Mouse (Mus musculus) macrophage (primary cell): Measurements from ENCODE around the gene Rxylt1. TPM values are rescaled to one million over a fixed set of nuclear protein-coding genes. Genes with fewer than 3 reads are reported as not detected.
A peak's percentile ranks its signal among the peaks of the same experiment; 100 is the strongest.

Experiments
- H3K27ac ChIP-seq: fragments of 350-480 bp; formaldehyde crosslinking; 2 replicates; pipeline ENCODE4 v1.9.0; 2021
- H3K36me3 ChIP-seq: fragments of 350-480 bp; formaldehyde crosslinking; 2 replicates; pipeline ENCODE4 v1.9.0; 2021; ENCODE audit errors: inconsistent target
- H3K4me3 ChIP-seq: fragments of 350-480 bp; formaldehyde crosslinking; 2 replicates; pipeline ENCODE4 v1.9.0; 2021; ENCODE audit errors: inconsistent target
- H3K79me2 ChIP-seq: fragments of 350-480 bp; formaldehyde crosslinking; 2 replicates; pipeline ENCODE4 v1.9.0; 2021; ENCODE audit errors: inconsistent target
- WGBS: methylation state at CpG from one replicate; pipeline ENCODE4 v1.1.7; 2026; ENCODE audit warnings: inconsistent platforms; ENCODE audit not compliant: missing documents; 5-methylcytosine and 5-hydroxymethylcytosine counted together
- polyA plus RNA-seq: library from polyadenylated mRNA; stranded (reverse); fragments of 250-400 nt; gene quantifications from 3 replicates; pipeline ENCODE4 v1.2.4, GENCODE M21; 2018; ENCODE audit warnings: inconsistent platforms
- total RNA-seq, 78 experiments: library from RNA; depleted of rRNA; stranded (reverse); fragments of 250-400 nt; gene quantifications; 1 replicate in 9 of 78; 2 replicates in 24 of 78; 3 replicates in 43 of 78; 4 replicates in 2 of 78; pipeline ENCODE4 v1.2.4; 2018; ENCODE audit warnings: inconsistent platforms in 56 of 78

Rxylt1 gene
- 10 to 100 TPM in 22 of 26 experiments, 1 to 10 TPM in 4; 6.4 to 36.4 (median 22.9) TPM for total RNA-seq (2018; cell fraction: chromatin; rRNA removed)
- total RNA-seq (2018; cell fraction: cytosol; rRNA removed), result 10 to 100 TPM; 18.4 to 28.1 (median 23.4) TPM
- 10 to 100 TPM in 25 of 26 experiments, 1 to 10 TPM in 1; 6.3 to 34.4 (median 20.2) TPM for total RNA-seq (2018; cell fraction: nucleus; rRNA removed)
- 18.8 to 34.8 TPM (median 30.1 TPM) in 3 replicates for polyA plus RNA-seq

GRCm38 (mm10) chr10:122096980-122097844 lies at the start of gene Rxylt1:
TSS of gene Rxylt1 (minus strand) at chr10:122097371.
- WGBS, result 7% methylated on average over 36 of the region's 48 CpGs
- peak within 1 kb of the TSS; percentile 56 for H3K4me3 ChIP-seq
- no peaks in the 10 kb centered on the region; the same call in 1 of the 2 replicates for H3K79me2 ChIP-seq
- no peaks in the 10 kb centered on the region for H3K36me3 ChIP-seq
- no peak within 1 kb of the TSS for H3K27ac ChIP-seq

- Histone ChIP-seq H3K4me3 (no peak overlapping the region), H3K27ac (no peak overlapping the region), H3K79me2 (no peaks in the 10 kb centered on the region), H3K36me3 (no peaks in the 10 kb centered on the region)
- 93% methylated on average over 17 of the region's 21 CpGs for WGBS
Observed at GRCm38 (mm10) chr10:122121290-122121970, 24.3 kb upstream of the Rxylt1 start.

GRCm38 (mm10) chr10:122120500-122121289 lies 23.5 kb upstream of the Rxylt1 start:
- no peak overlapping the region for H3K27ac ChIP-seq
- H3K4me3 ChIP-seq, result no peak overlapping the region
- H3K36me3 ChIP-seq, result no peaks in the 10 kb centered on the region
- 91% methylated on average over 16 of the region's 16 CpGs for WGBS
- no peaks in the 10 kb centered on the region for H3K79me2 ChIP-seq

GRCm38 (mm10) chr10:122119451-122119850 lies 22.3 kb upstream of the Rxylt1 start:
- Histone ChIP-seq H3K36me3 (no peaks in the 10 kb centered on the region), H3K27ac (no peak overlapping the region), H3K4me3 (no peak overlapping the region), H3K79me2 (no peaks in the 10 kb centered on the region)
- WGBS, result 11% methylated on average over 6 of the region's 6 CpGs

- WGBS, result 17% methylated on average over 10 of the region's 11 CpGs
- H3K27ac ChIP-seq, result no peak overlapping the region
- no peaks in the 10 kb centered on the region for H3K79me2 ChIP-seq
- no peak overlapping the region for H3K4me3 ChIP-seq
- H3K36me3 ChIP-seq, result no peaks in the 10 kb centered on the region
Observed at GRCm38 (mm10) chr10:122116636-122117035, 19.5 kb upstream of the Rxylt1 start.

- WGBS, result 95% methylated on average over 3 of the region's 3 CpGs
- H3K27ac ChIP-seq, result no peak overlapping the region
- no peaks in the 10 kb centered on the region for H3K79me2 ChIP-seq
- no peaks in the 10 kb centered on the region for H3K36me3 ChIP-seq
- no peak overlapping the region for H3K4me3 ChIP-seq
Observed at GRCm38 (mm10) chr10:122106633-122107028, 9.5 kb upstream of the Rxylt1 start.

GRCm38 (mm10) chr10:122105889-122106632 lies 8.9 kb upstream of the Rxylt1 start:
- H3K79me2 ChIP-seq, result no peaks in the 10 kb centered on the region
- H3K27ac ChIP-seq, result no peak overlapping the region
- no peak overlapping the region for H3K4me3 ChIP-seq
- no peaks in the 10 kb centered on the region for H3K36me3 ChIP-seq
- WGBS, result 88% methylated on average over 10 of the region's 10 CpGs

- H3K36me3 ChIP-seq, result no peaks in the 10 kb centered on the region
- no peak overlapping the region for H3K4me3 ChIP-seq
- no peaks in the 10 kb centered on the region for H3K79me2 ChIP-seq
- no peak overlapping the region for H3K27ac ChIP-seq
- 0% methylated on average over 3 of the region's 3 CpGs for WGBS
Observed at GRCm38 (mm10) chr10:122105407-122105806, 8.2 kb upstream of the Rxylt1 start.

- Histone ChIP-seq H3K27ac (no peak overlapping the region), H3K36me3 (no peaks in the 10 kb centered on the region), H3K79me2 (no peaks in the 10 kb centered on the region), H3K4me3 (no peak overlapping the region)
- 66% methylated on average over 5 of the region's 5 CpGs for WGBS
Observed at GRCm38 (mm10) chr10:122102675-122103074, 5.5 kb upstream of the Rxylt1 start.

- Histone ChIP-seq H3K4me3 (peak overlapping the region; percentile 56), H3K79me2 (no peaks in the 10 kb centered on the region; the same call in 1 of the 2 replicates), H3K36me3 (no peaks in the 10 kb centered on the region), H3K27ac (no peak overlapping the region)
- whole genome bisulfite sequencing, result under 1% methylated on average over 48 of the region's 48 CpGs
Observed at GRCm38 (mm10) chr10:122096462-122096979, 650 bp downstream of the Rxylt1 start.

- WGBS, result no CpG with 5 or more reads among the region's 1 CpGs
- Histone ChIP-seq H3K4me3 (no peak overlapping the region), H3K79me2 (no peaks in the 10 kb centered on the region; the same call in 1 of the 2 replicates), H3K36me3 (peaks cover 39% of the 10 kb centered on the region), H3K27ac (no peak overlapping the region)
Observed at GRCm38 (mm10) chr10:122090472-122090871, 6.7 kb downstream of the Rxylt1 start.

- Histone ChIP-seq H3K4me3 (no peak overlapping the region), H3K27ac (no peak overlapping the region), H3K36me3 (no peaks in the 10 kb centered on the region), H3K79me2 (no peaks in the 10 kb centered on the region)
- whole genome bisulfite sequencing, result 100% methylated on average over 1 of the region's 1 CpGs
Observed at GRCm38 (mm10) chr10:122081352-122081751, 15.8 kb downstream of the Rxylt1 start.

GRCm38 (mm10) chr10:122069153-122069552 lies 28.0 kb downstream of the Rxylt1 start:
- no peak overlapping the region for H3K4me3 ChIP-seq
- H3K27ac ChIP-seq, result no peak overlapping the region
- H3K79me2 ChIP-seq, result no peaks in the 10 kb centered on the region
- no peaks in the 10 kb centered on the region for H3K36me3 ChIP-seq
